Mouse (Mus musculus) right cerebral cortex, postnatal 14 days (tissue): Measurements from ENCODE around the gene Tcte1.

Experiments
- DNase-seq: peaks from one replicate; pipeline ENCODE4 v3.0.0; 2022

Gene Tcte1

DNA sequence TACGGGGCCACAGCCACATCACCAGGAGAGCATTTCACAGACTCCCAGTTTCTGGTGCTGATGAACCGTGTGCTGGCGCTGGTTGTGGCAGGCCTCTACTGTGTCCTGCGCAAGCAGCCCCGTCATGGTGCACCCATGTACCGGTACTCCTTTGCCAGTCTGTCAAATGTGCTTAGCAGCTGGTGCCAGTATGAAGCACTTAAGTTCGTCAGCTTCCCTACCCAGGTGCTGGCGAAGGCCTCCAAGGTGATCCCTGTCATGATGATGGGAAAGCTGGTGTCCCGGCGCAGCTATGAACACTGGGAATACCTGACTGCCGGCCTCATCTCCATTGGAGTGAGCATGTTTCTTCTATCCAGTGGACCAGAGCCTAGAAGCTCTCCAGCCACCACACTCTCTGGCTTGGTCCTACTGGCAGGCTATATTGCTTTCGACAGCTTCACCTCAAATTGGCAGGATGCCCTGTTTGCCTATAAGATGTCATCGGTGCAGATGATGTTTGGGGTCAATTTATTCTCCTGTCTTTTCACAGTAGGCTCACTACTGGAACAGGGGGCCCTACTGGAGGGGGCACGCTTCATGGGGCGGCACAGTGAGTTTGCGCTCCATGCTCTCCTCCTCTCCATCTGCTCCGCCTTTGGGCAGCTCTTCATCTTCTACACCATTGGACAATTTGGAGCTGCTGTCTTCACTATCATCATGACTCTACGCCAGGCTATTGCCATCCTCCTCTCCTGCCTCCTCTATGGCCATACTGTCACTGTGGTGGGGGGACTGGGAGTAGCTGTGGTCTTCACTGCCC, 43.3 kb downstream of the Tcte1 start:
- DNase-seq, result no peak

DNA sequence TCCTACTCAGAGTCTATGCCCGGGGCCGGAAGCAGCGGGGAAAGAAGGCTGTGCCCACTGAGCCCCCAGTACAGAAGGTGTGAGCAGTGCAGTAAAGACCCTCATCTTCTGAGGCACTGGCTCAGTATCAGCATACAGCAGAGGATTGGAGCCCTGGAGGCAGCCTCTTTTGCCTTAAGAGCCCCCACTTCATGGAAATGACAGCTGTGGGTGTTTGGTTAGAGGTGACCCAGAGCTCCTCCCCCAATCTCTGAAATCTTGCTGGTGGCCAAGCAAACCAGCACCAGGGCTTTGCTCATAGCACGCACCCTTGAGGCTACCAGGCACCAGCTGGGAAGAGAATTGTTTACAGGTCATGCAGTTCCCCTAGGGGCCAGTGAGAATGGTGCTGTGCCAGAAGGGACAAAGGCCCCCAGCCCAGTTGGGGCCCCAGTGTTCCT, 43.9 kb downstream of the Tcte1 start:
- no peak for DNase-seq

DNA sequence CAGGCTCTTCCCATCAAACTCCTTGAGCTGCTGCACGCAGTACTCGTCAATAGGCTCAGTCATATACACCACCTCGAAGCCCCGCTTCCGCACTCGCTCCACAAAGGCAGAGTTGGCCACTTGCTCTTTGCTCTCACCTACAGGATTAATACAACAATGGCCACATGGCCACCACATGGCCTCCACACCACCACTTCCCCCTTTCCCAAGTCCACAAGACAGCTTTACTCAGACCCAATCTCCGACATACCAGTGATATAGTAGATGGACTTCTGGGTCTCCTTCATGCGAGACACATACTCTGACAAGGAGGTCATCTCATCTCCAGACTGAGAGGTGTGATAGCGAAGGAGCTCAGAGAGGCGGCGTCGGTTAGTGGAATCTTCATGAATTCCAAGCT, 45.8 kb downstream of the Tcte1 start:
- no peak for DNase-seq

DNA sequence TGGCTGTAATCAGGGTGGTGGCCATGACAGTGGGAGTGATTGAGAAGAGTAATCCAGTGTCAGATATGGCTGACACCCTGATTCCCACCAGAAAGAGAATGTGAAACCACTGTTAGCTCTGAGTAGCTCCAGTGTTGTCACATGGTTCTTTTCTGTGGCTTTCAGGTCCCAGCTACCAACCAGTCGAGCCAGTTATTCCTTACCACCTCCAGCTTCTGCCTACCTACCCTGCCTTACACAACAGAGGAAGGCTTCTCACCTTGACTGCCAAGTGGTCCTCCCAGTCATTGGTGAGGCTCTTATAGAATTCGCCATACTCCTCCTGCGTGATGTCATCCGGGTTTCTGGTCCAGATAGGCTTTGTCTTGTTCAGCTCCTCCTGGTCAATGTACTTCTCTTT, 46.8 kb downstream of the Tcte1 start:
- no peak for DNase-seq

DNA sequence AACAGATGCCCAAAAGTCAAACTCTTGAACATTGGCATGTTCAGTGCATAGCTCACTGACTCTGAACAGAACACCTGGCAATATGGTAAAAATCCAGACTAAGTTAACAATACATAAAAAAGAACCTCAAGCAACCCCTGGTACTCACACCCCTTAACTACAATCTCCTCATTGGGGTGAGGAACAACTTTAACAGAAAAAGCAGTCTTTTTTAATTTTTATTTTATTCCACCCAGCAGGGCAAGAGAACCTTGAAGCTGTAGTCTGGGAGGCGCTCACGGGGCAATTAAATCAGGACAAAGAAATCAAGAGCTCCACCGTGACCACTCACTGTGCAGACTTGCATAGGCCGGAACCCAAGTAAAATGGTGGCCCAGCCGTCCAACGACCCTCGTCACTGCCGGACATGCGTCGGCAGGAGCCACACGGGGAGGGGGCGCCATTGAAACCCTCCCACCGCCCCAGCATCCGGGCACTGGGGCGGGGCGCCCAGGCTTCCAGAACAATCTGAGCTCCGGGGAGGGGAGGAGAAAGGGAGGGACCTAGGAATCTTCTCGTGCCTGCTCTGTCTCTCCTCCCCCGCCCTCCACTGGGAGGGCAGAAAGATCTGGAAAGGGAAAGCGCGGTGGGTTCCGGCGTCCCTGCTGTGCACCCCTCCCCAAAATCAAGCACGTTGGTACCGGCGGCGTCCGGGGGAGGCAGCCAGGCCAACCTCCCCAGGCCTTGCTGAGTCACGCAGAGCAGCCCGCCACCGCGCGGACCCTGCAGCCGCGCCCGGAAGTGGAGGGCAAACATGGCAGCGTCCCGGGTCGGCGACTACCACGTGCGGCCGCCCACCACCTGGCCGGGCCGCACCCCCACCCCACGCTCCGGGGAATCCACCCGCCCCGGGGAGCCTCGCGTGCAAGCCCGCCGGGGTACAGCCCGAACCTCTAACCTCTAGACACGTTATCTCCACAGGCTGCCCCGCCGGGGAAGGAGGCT, 49.2 kb downstream of the Tcte1 start:
- peak; percentile 73 for DNase-seq

DNA sequence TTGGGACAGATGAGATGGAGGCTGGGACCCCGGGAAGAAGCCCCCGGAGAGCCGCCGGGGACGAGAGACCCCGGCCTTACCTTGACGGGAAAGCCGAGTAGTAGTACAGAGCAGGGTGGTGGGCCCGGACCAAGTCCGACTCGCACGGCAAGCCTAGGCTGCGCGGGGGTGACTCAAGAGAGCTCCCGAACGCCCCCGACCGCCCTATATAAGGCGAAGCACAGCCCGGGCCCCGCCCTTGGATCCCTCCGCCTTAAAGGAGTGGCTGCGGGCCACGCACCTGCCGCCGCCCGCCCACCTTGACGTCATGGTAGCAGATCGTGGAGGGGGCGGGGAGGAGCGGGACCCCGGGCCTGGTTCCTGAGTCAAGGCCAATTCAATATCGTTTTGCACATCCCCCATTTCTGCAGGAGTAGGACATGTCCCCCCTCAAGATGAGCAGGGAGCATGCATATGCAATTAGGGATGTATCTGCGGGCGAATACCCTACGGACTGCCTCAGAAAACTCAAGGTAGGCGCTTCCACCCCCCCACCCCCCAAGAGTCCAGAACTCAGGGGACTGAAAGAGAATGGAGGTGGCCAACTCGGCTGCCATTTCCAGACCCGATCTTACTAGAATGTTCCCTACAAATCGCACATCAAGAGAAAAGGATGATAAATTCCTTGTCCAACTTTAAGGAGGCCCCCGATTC, 50.0 kb downstream of the Tcte1 start, which contains the start of gene Hsp90ab1:
Hsp90ab1 (minus strand) TSS at position 185 of the 693 bp plus-strand sequence.
- peak; percentile 99 for DNase-seq

DNA sequence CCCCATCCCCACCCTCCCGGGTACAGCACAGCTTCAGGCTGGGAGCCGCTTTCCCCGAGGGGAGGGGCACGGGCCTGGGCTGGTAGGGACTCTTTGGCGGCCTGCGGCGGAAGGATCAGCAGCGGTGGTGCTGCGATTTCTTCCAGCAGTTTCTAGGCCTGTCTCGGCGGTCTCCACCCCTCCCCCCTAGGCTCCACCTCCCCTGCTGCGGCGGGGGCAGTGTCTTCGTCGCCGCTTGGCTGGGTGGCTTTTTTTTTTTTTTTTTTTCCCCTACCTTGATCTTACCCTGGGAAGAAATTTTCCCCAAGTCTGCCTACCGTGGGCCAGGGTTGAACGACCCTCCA, 50.5 kb downstream of the Tcte1 start:
- DNase-seq, result peak; percentile 99

DNA sequence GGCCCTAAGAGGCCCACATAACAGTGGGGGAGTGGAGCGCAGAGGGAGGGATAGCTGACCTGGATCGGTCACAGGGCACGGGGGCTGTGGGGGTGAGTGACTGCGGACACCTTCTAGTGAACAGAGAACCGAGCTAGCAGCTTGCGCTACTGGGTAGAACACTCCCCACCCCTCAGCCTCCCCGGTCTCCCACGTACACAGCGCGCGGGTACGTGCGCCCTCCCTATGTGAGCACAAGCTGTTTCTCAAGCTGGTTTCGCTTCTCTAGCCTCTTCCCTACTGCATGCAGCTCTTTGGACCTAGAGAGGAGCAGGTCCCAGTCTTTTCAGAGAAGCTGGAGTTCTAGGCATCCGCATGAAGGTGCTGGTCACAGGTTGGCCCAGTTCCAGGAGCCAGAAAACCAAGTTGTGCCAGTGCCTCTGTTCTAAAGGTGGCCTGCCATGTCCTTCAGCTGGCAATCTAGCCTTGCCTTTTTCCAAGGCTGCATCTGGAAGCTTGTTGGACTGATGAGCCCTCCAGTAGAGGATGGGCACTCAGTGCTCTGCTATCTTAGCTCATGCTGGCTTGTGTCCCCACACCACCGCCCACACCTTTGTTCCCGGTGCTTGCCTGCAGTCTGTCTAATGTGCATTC, 51.0 kb downstream of the Tcte1 start:
- DNase-seq, result peak; percentile 73

DNA sequence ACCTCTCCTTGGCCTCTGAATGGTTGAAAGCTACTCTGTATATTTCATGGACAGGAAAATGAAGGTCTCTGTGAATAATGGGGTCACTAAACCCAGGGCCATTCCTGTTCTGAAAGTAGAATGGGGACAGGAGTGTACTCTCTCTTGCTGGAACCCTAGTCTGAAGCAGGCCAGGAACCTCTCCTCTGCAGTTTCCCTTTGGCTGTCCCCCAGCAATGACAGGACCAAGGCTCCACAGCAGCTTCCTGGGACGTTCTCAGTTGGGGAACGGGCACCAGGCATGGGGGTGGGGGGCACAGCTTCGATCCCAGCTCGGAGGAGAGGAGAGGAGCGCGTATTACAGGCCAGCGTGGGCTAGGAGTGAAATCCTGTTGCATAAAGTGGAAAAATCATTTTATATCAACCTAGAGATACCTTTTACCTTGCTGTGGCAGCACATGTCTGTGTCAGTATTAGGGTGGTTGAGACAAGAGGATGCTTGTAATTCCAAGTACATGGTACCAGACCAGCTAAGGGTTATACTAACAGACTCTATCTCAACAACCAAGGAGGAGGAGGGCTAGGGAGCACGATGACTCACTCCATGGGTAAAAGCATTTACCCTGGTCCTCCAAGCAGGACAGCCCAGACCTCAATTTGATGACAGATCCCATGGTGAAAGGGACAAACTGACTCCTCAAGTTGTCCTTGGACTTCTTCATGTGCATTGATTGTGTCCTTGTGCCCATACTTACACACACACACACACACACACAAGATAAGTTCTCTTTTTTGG, 52.1 kb downstream of the Tcte1 start:
- no peak for DNase-seq

DNA sequence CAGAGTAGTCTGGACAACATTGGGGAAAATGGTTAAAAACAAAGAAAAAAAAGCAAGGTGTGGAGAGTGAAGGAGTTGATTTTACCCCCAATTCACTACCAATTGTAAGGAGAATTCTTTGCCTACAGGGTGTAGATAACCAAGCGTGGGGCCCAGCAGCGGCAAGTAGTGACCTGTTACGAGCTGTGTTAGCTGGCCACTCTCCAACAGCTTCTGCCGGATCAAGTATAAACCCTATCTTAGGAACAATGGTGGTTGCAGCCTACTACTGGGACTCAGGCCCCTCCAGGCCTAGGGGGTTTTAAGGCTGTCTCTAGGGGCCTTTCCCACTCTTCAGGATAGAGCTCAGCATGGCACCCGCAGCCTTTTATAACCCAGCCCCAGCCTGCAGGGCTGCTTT, 55.0 kb downstream of the Tcte1 start:
- no peak for DNase-seq

DNA sequence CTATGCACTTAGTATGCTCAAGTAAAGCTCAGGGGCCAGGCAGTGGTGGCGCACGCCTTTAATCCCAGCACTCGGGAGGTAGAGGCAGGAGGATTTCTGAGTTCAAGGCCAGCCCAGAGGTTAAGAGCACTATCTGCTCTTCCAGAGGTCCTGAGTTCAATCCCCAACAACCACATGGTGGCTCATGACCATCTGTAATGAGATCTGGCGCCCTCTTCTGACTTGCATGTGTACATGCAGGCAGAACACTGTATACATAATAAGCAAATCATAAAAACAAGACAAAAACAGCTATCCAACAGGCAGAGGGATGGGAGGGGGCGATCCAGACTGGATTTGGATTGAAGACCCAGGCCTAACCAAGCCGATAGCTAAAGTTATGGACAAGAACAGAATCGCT, 55.6 kb downstream of the Tcte1 start:
- no peak for DNase-seq

DNA sequence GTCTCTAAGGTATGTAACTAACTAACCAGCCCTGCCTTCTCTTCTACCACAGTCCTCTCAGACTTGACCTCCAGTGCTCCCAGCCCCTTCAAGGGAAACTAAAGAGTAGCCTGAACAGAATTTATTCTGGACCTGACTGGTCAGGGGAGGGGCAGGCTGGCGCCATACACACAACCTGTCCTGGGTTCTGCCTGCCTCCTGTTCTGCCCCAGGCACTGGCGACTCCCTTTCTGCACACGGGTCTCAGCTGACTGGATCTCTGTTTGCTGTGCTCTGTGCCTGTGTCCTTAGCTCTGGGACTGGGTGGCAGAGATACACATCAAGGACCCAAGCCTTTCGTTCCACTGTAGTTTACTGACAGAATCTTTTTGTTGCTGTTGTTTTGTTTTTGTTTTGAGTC, 56.3 kb downstream of the Tcte1 start:
- no peak for DNase-seq

DNA sequence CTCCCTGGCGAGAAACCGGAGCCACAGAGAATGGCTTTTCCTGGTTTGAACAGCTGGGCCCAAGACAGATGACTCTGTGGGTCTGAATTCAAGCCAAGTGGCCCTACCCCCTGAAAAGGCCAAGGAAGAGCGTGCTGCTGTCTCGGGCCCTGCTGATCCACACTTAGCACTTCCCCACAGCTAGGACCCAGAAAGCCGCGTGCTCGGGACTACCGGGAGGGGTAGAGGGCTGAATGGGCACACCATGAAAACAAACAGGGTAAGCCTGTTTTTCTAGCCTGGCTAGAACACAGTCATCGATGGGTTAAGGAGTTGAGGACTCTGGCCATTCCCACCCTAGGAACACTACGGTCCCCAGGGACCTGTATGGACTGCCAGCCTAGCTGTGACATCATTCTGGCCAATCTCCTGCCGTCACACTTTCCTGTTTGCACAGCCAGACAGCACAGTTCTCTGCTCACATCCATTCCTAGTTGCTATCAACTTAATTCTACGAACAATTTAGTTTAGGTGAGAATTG, 57.8 kb downstream of the Tcte1 start:
- no peak for DNase-seq

DNA sequence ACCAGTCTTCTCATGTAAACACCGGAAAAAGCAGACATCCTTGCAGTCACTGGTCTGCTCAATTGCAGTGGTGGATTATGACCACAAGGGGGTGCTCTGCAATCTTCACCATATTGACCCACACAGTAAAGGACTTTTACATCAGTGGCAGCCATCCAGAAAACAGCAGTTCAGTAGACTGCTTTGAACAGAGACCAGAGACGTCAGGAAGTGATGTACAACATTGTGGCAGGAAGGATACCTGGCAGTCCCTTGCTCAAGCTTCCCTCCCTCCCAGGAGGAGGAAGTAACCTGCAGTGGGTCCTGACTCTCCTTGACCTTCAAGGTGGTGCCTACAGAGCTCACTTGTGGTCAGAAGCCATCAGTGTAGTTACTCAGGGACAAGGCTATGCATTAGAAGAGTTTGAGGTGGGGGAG, 58.3 kb downstream of the Tcte1 start:
- DNase-seq, result no peak

DNA sequence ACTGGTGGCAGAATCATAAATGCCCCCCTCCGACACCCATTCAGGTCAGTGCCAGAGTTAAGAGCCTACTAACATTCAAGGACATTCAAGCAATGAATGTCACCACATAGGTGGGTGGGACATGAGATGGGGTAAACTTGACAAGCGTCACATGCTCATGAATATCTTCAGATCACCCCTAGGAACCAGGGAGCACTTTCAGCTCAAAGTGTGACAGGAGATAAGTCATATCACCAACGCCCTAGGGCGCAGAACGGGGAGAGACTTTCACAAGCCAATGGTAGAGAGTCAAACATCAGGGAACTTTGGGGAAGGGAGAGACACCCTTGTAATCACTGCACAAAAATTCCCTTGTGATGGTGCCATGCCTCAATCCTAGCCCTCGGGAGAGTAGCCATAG, 59.0 kb downstream of the Tcte1 start:
- no peak for DNase-seq

DNA sequence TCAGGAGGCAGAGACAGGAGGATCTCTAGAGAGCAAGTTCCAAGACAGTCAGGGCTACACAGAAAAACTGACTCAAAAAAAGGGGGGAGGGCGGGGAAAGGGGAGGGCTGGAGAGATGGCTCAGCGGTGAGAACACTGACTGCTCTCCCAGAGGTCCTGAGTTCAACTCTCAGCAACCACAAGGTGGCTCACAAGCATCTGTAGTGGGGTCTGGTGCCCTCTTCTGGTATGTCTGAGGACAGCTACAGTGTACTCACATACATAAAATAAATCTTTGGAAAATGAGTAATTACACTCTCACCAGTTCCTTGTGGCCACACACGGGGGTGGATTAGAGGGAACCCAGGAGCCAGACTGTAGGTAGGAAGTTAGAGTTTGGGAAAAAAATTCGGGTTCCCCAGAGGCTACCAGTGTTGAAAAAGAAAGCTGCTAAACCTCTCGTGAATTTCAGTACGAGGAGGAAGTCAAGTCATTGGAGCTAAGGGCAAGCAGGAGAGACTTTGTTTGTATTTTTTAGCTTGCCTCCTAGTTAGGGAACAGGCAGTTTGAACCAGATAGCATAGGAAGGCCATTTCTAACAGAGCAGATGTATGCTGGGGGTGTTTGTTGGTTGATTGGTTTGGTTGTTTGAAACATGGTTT, 59.6 kb downstream of the Tcte1 start:
- peak; percentile 9 for DNase-seq

DNA sequence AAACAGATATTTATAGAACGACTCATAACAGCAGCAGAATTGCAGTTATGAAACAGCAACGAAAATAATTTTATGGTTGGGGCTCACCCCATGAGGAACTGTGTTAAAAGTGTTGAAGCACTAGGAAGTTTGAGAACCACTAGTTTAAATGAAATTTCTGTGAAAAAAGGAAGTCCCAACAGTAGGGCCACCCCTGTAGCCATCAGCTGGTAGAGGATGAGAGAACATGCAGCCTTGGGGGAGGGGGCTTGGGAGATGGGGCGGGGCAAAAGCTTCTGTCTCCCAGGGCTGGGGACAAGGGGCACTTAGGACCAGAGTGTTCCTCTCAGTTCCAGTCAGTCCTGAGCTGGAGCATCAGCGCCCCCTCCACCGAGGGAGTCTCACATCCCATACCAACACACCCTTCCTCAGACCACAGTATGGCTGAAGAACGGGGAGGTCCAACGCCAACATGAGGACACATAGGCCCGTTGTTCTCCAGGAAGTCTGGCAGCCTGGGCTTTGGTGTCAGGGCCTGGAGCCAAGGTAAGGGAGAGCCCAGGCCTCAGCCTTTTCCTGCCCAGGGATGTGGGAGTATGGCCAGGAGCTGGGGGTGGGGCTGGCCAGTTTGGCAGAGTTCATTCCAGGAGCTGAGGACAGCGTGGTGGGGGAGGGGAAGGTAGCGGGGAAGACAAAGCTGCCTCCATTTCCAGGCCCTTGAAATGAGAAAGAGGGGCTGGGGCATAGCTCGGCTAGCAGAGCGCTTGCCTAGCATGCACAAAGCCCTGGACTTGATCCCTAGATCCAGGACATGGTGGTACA, 61.1 kb downstream of the Tcte1 start:
- peak; percentile 72 for DNase-seq

DNA sequence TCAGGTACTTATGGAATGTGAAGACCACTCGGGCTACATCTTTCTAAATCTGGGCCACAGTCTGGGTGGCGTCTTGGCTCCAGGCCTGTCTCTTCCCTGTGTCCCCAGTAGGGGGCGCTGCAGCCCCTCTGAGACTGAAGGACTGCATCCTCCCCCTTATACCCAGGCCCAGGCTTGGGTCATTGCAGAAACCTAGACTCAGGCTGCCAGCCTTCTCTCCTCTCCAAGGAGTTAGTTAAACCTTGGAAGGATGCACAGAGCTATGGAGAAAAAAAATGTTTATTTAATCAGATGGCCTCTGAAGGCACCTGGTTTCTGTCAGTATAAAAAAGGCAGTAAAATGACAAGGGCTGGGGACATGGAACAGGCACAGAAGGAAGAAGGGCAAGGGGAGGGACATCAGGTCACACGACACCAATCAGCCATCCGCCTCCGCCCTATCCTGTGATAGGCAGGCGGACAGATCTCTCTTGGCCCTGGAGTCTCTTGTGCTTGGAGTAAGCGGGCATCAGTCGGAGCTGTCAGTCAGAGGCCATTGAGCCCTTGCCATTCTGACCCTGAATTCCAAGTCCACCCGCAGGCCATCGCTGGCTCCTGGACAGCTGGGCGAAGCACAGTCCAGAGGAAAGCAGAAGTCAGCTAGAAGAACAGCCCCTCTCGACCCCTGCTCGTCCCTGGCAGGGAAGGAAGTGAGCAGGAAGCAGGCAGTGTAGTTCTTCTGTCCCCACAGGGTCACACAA, 61.9 kb downstream of the Tcte1 start:
- DNase-seq, result peak; percentile 78

DNA sequence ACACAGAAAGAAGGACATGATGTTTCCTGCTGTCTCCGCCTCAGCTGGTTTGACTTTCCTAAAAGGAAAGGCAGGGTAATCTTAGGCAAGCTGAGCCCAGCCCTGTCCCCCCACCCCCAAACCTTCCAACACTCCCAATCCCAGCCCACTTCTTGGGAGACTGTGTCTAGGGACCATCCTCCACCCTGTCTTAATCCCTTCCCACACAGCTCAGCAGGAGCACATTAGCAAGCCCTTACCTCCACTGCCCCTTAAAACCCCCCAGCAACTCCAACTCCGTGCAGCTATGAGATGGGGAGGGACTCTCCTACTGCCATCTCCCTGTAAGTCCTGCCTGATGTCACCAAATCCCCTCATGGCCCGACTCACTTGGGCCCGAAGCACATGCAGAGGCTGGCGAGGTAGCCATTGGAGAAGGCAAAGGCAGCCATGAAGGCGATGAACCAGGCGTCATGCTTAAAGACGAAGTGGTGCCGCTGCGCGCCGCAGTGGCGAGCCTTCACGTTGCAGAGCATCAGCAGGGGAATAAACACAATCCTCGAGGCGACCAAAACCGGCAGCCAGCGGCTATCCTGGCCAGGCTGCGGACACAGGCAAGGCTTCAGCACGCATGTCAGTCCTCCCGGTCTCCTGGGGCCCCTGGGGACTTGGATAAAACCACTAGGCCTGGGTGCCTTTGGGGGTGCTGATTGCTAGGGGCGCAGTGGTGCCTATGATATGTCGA, 62.7 kb downstream of the Tcte1 start:
- no peak for DNase-seq
